Mouse (Mus musculus): ENCODE data around the gene Lamp2.
A peak's percentile ranks its signal among the peaks of the same experiment; 100 is the strongest.

- TF ChIP-seq CTCF (conservative IDR thresholded peaks at IDR 0.05; ENCODE audit: low read length) (peak; percentile 56), NANOG (IDR thresholded peaks at IDR 0.05; ENCODE audit: borderline replicate concordance, low read length) (no peak), POU5F1 (IDR thresholded peaks at IDR 0.05; ENCODE audit: borderline replicate concordance, low read length) (no peak)
These were observed 18.0 kb downstream of the Lamp2 start for GRCm38 (mm10) chrX:38438147-38438791.

All from E14TG2a.4 (cell line).